Mouse (Mus musculus) heart, embryonic 16.5 days (tissue): Measurements from ENCODE around the gene Chd2. TPM values are rescaled to one million over a fixed set of nuclear protein-coding genes. Genes with fewer than 3 reads are reported as not detected.
A peak's percentile ranks its signal among the peaks of the same experiment; 100 is the strongest.
"Not testable (repeated sequence)": the region's sequence is repeated elsewhere in the genome, so short reads cannot be mapped to it uniquely, and the experiment has no call there.

Source experiments
- ATAC-seq: fragments of 200-750 bp; cut with Nextera tagmentation; replicated peaks from 2 replicates; pipeline ENCODE4 v1.8.0; 2017; ENCODE audit warnings: moderate number of reproducible peaks; ENCODE audit not compliant: insufficient read depth, low FRiP score; ENCODE audit errors: extremely low read depth
- H3K27ac ChIP-seq: fragments of 300-500 bp; sonication (generic); 2 replicates; pipeline ENCODE4 v1.5.1; 2014; ENCODE audit warnings: mild to moderate bottlenecking, low read length, control low read depth, moderate library complexity
- H3K27me3 ChIP-seq: fragments of 300-500 bp; sonication (generic); 2 replicates; pipeline ENCODE4 v1.6.1; 2014; ENCODE audit warnings: low read length, mixed read lengths; ENCODE audit not compliant: control insufficient read depth, insufficient read depth
- H3K36me3 ChIP-seq: fragments of 300-500 bp; sonication (generic); 2 replicates; pipeline ENCODE4 v1.6.1; 2014; ENCODE audit not compliant: control insufficient read depth, insufficient read depth
- H3K4me1 ChIP-seq: fragments of 300-500 bp; sonication (generic); 2 replicates; pipeline ENCODE4 v1.6.1; 2014; ENCODE audit warnings: low read length, mixed read lengths; ENCODE audit not compliant: control insufficient read depth, insufficient read depth
- H3K4me2 ChIP-seq: fragments of 300-500 bp; sonication (generic); 2 replicates; pipeline ENCODE4 v1.6.1; 2014; ENCODE audit warnings: low read depth, mild to moderate bottlenecking, control low read depth, low read length
- H3K4me3 ChIP-seq: fragments of 300-500 bp; sonication (generic); 2 replicates; pipeline ENCODE4 v1.5.1; 2014; ENCODE audit warnings: mild to moderate bottlenecking, control low read depth, low read length
- H3K9ac ChIP-seq: fragments of 300-500 bp; sonication (generic); 2 replicates; pipeline ENCODE4 v1.6.1; 2014; ENCODE audit warnings: low read length, control low read depth
- H3K9me3 ChIP-seq: fragments of 300-500 bp; sonication (generic); replicated peaks from 2 replicates; pipeline ENCODE4 v1.6.1; 2016; ENCODE audit warnings: low read length; ENCODE audit not compliant: control insufficient read depth
- WGBS: fragments of 180-500 bp; shearing (Covaris S2); extraction: QIAGEN DNeasy Blood & Tissue Kit; methylation state at CpG from one replicate; pipeline ENCODE4 v1.1.7; 2014; 5-methylcytosine and 5-hydroxymethylcytosine counted together
- polyA plus RNA-seq: library from polyadenylated mRNA; unstranded; fragments of >200 nt; fragmentation: Nextera tagmentation; extraction: Ambion mirVana; gene quantifications from 2 replicates; pipeline ENCODE4 v1.2.1, GENCODE M21; 2015

Chd2 gene
- polyA plus RNA-seq, 1 experiment from 2014 or later: 33.1 TPM

DNA sequence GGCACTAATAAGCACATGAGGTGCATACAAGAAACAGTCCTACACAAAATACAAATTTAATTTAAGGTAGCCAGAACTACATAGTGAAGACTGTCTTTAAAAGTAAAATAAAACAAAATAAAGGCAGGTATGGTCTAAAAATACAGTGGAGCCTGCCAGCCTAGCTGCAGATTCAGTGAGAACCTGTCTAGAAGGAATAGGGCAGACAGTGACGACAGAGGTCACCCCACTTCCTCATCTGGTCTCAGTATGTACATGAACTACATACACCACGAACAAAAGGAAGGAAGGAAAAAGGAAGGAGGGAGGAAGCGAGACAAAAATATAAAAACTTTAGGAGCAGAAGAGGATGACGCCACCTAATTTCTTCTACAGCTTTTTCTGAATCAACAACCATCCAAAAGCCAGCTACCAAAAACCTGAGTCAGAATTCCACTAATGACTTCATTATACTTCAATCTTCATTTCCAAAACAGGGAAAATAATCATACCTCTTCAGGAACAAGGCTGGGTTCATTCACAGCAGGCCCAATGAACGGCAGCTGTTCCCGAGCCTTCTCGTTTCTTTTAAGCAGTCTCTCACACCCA lies 10.0 kb downstream of the Chd2 start:
- peaks cover 5% of the 10 kb centered on the region; the same call in 1 of the 2 replicates for H3K36me3 ChIP-seq
- peaks cover 47% of the 10 kb centered on the region for H3K4me1 ChIP-seq
- H3K4me3 ChIP-seq: no peak overlapping the region
- peak overlapping the region; percentile 10; the same call in 1 of the 2 replicates for H3K4me2 ChIP-seq
- H3K27ac ChIP-seq: peak overlapping the region; percentile 64
- H3K27me3 ChIP-seq: no peaks in the 10 kb centered on the region
- no peaks in the 10 kb centered on the region for H3K9me3 ChIP-seq
- no peak overlapping the region for H3K9ac ChIP-seq
- ATAC-seq: no peak
- WGBS: 55% methylated on average over 7 of the region's 7 CpGs

DNA sequence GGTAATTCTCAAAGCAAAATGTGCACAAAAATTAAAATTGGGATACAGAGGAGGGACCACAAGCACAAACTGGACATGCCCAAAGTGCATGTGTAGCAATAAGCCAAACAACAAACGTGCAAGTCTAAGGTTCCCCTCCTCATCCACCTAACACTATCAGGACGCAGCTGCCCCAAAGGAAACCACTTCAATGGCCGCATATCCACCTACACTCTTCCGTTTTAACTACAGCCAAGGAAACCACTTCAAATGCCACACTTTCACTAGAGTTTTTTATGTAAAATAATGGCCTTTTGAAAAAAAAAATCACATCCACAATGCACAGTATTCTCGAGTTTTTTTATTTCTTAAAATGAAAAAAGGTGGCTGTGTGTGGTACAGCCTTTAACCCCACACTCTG lies 10.8 kb downstream of the Chd2 start:
- no peak overlapping the region for H3K9ac ChIP-seq
- no peak overlapping the region for H3K4me3 ChIP-seq
- H3K27me3 ChIP-seq: no peaks in the 10 kb centered on the region
- 0 out of 2 replicates have a peak overlapping the region, but pooled peaks have one; percentile 10 for H3K4me2 ChIP-seq
- no peaks in the 10 kb centered on the region for H3K9me3 ChIP-seq
- no peak for ATAC-seq
- H3K36me3 ChIP-seq: peaks cover 5% of the 10 kb centered on the region; the same call in 1 of the 2 replicates
- 58% methylated on average over 5 of the region's 5 CpGs for WGBS
- H3K4me1 ChIP-seq: peaks cover 43% of the 10 kb centered on the region
- peak overlapping the region; percentile 64 for H3K27ac ChIP-seq

DNA sequence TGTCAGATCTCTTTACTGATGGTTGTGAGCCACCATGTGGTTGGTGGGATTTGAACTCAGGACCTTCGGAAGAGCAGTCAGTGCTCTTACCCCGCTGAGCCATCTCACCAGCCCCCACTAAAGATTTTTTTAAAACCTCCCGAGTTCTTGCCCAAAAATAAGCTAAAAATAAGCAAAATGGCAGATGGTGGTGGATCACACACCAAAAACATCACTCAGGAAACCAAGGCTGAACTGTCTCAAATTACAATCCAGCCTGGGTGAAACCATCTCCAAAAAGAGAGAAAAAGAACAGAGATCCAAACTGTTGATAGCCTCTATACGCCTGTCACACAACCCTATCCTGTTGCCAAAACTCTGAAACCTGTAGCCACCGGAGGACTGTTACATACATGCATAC lies 11.5 kb downstream of the Chd2 start:
- ATAC-seq: no peak
- Histone ChIP-seq H3K4me1 (peaks cover 38% of the 10 kb centered on the region), H3K36me3 (peaks cover 5% of the 10 kb centered on the region; the same call in 1 of the 2 replicates), H3K27me3 (no peaks in the 10 kb centered on the region), H3K27ac (no peak overlapping the region), H3K9ac (no peak overlapping the region), H3K4me3 (no peak overlapping the region), H3K4me2 (no peak overlapping the region), H3K9me3 (no peaks in the 10 kb centered on the region)
- WGBS: 86% methylated on average over 5 of the region's 5 CpGs

DNA sequence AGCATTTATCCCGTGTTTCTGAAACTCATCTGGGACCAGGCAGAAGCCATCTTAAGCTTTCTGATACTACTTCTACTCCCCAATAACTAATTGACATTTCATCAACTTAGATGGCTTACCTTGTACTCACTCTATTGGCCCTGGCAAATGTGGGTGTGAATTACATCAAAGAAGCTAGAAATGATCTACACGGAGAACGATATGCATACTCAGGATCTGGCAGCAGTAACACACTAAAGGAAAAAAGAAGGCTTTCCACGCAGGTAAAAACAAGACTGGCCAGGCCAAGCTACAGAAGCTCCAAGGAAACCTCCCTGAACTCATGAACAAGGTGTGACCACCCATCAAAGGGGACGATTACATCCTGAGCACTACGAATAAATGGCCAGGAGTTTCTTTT lies 12.4 kb downstream of the Chd2 start:
- 85% methylated on average over 6 of the region's 6 CpGs for WGBS
- Histone ChIP-seq H3K9ac (no peak overlapping the region), H3K9me3 (no peaks in the 10 kb centered on the region), H3K36me3 (peaks cover 3% of the 10 kb centered on the region; the same call in 1 of the 2 replicates), H3K27me3 (no peaks in the 10 kb centered on the region), H3K27ac (no peak overlapping the region), H3K4me3 (no peak overlapping the region), H3K4me2 (no peak overlapping the region), H3K4me1 (peaks cover 38% of the 10 kb centered on the region)
- no peak for ATAC-seq

DNA sequence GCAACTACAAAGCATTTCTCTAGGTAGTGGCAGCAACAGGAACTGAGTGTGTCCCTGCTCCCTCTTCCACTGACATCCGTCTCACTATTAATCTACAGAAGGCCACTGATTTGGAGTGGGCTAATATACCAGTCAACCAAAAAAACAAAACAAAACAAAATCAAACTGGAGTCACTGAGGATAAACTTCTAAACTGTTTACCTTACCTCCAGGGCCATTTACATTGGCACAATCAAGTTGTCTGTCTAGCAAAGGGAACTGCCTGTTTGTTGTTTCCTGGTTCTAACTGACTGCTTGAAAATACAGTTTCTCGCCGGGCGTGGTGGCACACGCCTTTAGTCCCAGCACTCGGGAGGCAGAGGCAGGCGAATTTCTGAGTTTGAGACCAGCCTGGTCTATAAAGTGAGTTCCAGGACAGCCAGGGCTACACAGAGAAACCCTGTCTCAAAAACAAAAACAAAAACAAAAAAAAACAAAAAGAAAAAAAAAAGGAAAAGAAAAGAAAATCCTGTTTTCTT lies 13.2 kb downstream of the Chd2 start:
- peaks cover 34% of the 10 kb centered on the region for H3K4me1 ChIP-seq
- H3K9ac ChIP-seq, H3K4me2 ChIP-seq, H3K9me3 ChIP-seq, H3K4me3 ChIP-seq, H3K27ac ChIP-seq, ATAC-seq, H3K27me3 ChIP-seq, H3K36me3 ChIP-seq: not testable (repeated sequence)
- 79% methylated on average over 7 of the region's 7 CpGs for WGBS

DNA sequence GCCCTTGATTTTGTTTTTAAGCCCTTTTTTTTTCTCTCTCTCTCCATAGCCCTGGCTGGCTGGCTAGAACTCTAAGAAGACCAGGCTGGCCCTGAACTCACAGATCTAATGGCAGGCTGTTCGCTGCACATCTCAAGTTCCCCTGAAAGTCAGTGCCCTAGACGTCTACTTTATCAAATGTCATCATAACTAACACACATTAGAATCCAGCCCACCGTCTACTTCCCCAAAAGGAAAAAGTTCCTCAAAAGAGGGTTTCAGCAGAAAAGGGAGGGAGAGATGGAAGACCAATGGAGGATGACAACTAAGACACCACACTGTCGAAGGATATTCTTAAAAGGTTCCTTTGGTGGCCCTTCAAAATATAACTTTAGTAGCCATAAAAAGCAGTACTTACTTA lies 14.4 kb downstream of the Chd2 start:
- no peak for ATAC-seq
- no peak overlapping the region for H3K27ac ChIP-seq
- no peaks in the 10 kb centered on the region for H3K9me3 ChIP-seq
- no peak overlapping the region for H3K4me2 ChIP-seq
- WGBS: 75% methylated on average over 4 of the region's 4 CpGs
- peaks cover 26% of the 10 kb centered on the region for H3K4me1 ChIP-seq
- H3K27me3 ChIP-seq: no peaks in the 10 kb centered on the region
- H3K36me3 ChIP-seq: peaks cover 3% of the 10 kb centered on the region; the same call in 1 of the 2 replicates
- H3K9ac ChIP-seq: no peak overlapping the region
- no peak overlapping the region for H3K4me3 ChIP-seq

DNA sequence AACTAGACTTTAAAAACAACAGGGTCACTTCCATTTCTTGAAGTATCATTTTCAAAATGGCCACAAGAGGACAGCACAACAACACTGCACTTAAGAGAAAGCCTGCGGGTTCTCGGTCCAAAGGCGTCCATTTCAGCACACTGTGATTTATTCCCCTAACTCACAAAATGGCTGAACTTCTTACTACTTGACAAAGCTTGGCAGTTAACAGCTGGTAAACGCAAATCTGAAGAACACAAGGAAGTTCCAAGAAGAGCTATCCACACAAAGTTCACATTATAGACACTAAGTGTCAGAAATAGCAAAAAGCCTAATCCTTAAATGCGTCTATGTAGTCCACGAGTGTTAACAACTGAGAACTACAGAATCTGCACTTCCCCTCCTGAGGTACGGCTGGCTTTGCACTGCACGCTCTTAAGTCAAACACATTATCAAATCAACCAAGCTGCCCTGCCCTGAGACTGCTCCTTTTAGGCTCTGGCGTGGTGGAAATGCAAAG lies 17.1 kb downstream of the Chd2 start:
- Histone ChIP-seq H3K4me2 (peak overlapping the region; percentile 31), H3K9me3 (no peaks in the 10 kb centered on the region), H3K36me3 (peaks cover 11% of the 10 kb centered on the region), H3K4me1 (peaks cover 24% of the 10 kb centered on the region), H3K9ac (peak overlapping the region; percentile 51), H3K27ac (peak overlapping the region; percentile 95), H3K27me3 (no peaks in the 10 kb centered on the region), H3K4me3 (no peak overlapping the region)
- WGBS: 16% methylated on average over 9 of the region's 9 CpGs
- ATAC-seq: peak; percentile 68

DNA sequence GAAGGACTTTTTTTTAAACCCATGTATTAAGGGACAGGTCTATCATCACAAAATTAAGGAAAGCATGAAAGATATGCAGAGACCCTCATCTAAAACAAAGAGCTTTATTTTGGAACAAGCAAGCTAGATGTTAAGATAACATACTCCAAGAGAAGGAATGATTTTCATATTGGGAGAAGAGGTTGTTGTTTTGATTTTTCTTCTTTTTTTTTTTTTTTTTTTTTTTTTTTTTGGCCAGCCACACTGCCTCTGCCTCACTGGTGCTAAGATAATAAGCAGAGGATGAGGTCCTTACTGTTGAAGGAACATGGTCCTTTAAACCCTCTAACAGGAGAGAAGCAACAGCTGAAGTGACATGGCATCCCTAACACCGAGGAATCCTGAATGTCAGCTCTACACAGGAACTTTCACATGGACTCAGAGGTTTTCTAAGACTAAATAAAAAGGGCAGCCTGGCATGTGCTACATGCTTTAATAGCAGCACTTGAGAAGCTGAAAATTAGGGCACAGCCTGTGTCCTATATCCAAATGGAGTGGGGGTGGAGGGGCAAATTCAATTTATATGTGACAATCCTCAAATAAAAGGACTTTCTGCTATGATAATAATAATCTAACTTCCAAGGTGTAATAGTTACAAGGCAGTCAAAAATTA lies 17.9 kb downstream of the Chd2 start:
- no peak overlapping the region for H3K4me2 ChIP-seq
- no peaks in the 10 kb centered on the region for H3K9me3 ChIP-seq
- 61% methylated on average over 1 of the region's 1 CpGs for WGBS
- H3K9ac ChIP-seq: peak overlapping the region; percentile 52
- peak overlapping the region; percentile 59 for H3K27ac ChIP-seq
- no peak for ATAC-seq
- H3K36me3 ChIP-seq: peaks cover 16% of the 10 kb centered on the region
- H3K4me1 ChIP-seq: peaks cover 24% of the 10 kb centered on the region
- no peaks in the 10 kb centered on the region for H3K27me3 ChIP-seq
- no peak overlapping the region for H3K4me3 ChIP-seq

DNA sequence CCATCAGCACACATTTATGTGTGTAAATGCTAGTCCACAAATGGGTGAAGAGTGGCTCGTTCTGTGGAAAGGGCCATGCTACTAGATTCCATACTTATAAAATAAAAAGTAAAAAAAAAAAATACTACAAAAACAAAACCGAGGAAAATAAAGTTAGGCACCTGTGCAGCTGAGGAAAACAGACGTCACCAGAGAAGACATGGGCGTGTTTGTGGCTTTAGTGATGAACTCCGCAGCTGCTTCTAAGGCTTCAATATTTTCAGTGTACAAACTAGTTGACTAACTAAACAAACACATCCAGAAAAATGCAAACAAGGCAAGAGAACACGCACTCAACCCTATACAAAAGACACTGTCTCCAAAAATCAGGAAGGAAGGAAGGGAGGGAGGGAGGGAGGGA lies 18.4 kb downstream of the Chd2 start:
- Histone ChIP-seq H3K4me2 (no peak overlapping the region), H3K4me3 (no peak overlapping the region), H3K27ac (no peak overlapping the region), H3K4me1 (peaks cover 24% of the 10 kb centered on the region), H3K27me3 (no peaks in the 10 kb centered on the region), H3K36me3 (peaks cover 19% of the 10 kb centered on the region), H3K9me3 (no peaks in the 10 kb centered on the region), H3K9ac (no peak overlapping the region)
- ATAC-seq: no peak
- WGBS: 78% methylated on average over 6 of the region's 6 CpGs
